Mouse (Mus musculus) liver, embryonic 14.5 days (tissue): ENCODE measurements around the gene Arhgap24. TPM values are rescaled to one million over a fixed set of nuclear protein-coding genes. Genes with fewer than 3 reads are reported as not detected.

Experiments
- ATAC-seq: fragments of 200-750 bp; cut with Nextera tagmentation; 2 replicates; pipeline ENCODE4 v1.8.0; 2017; ENCODE audit warnings: moderate number of reproducible peaks, mild to moderate bottlenecking, moderate library complexity; ENCODE audit not compliant: insufficient read depth
- DNase-seq, 3 experiments: peaks; one replicate each; pipeline ENCODE4 v3.0.0-alpha.2; 2012 to 2013; ENCODE audit warnings: low read depth in 3 of 3, low spot score in 3 of 3
- H3K27ac ChIP-seq: fragments of 300-500 bp; sonication (generic); 2 replicates; pipeline ENCODE4 v1.5.1; 2014; ENCODE audit warnings: moderate library complexity, mild to moderate bottlenecking, control low read depth, inconsistent platforms
- H3K27me3 ChIP-seq: fragments of 300-500 bp; sonication (generic); 2 replicates; pipeline ENCODE4 v1.6.1; 2014; ENCODE audit warnings: mild to moderate bottlenecking, low read length, moderate library complexity; ENCODE audit not compliant: control insufficient read depth, insufficient read depth
- H3K36me3 ChIP-seq: fragments of 300-500 bp; sonication (generic); replicated peaks from 2 replicates; pipeline ENCODE4 v1.6.1; 2014; ENCODE audit warnings: low read depth; ENCODE audit not compliant: control insufficient read depth, insufficient read depth
- H3K4me1 ChIP-seq, 2 experiments: fragments of 200-500 bp in 1 of 2; fragments of 300-500 bp in 1 of 2; sonication (generic) in 1 of 2; replicated peaks; 2 replicates each; pipeline ENCODE4 v1.6.1; 2012 to 2014; ENCODE audit warnings: antibody characterized with exemption in 1 of 2, inconsistent platforms in 1 of 2, low read length in 1 of 2; ENCODE audit not compliant: control insufficient read depth in 2 of 2, insufficient read depth in 2 of 2
- H3K4me2 ChIP-seq: fragments of 300-500 bp; sonication (generic); 2 replicates; pipeline ENCODE4 v1.6.1; 2014; ENCODE audit warnings: low read depth, mild to moderate bottlenecking, control low read depth, moderate library complexity
- H3K4me3 ChIP-seq, 2 experiments: fragments of 200-500 bp in 1 of 2; fragments of 300-500 bp in 1 of 2; sonication (generic) in 1 of 2; 2 replicates each; pipeline ENCODE4 v1.5.1; 2012 to 2014; ENCODE audit warnings: low read depth in 2 of 2, low read length in 2 of 2, mild to moderate bottlenecking in 2 of 2, control low read depth in 1 of 2, inconsistent platforms in 1 of 2, moderate library complexity in 1 of 2; ENCODE audit not compliant: insufficient read depth in 1 of 2
- H3K9ac ChIP-seq: fragments of 300-500 bp; sonication (generic); replicated peaks from 2 replicates; pipeline ENCODE4 v1.6.1; 2014; ENCODE audit warnings: mild to moderate bottlenecking, control low read depth, moderate library complexity
- H3K9me3 ChIP-seq: fragments of 300-500 bp; sonication (generic); 2 replicates; pipeline ENCODE4 v1.6.1; 2016; ENCODE audit warnings: low read length, mixed read lengths; ENCODE audit not compliant: control insufficient read depth
- CTCF ChIP-seq: IDR thresholded peaks from 2 replicates; pipeline ENCODE4 v1.5.1; 2016; ENCODE audit warnings: antibody characterized with exemption, low read depth, control low read depth
- EP300 ChIP-seq: IDR thresholded peaks from 2 replicates; pipeline ENCODE4 v1.6.1; 2016; ENCODE audit warnings: antibody characterized with exemption, low read depth
- WGBS: fragments of 180-500 bp; shearing (Covaris S2); extraction: QIAGEN DNeasy Blood & Tissue Kit; methylation state at CpG from one replicate; pipeline ENCODE4 v1.1.7; 2014; ENCODE audit not compliant: insufficient replicate concordance; 5-methylcytosine and 5-hydroxymethylcytosine counted together
- polyA plus RNA-seq, 2 experiments: library from polyadenylated mRNA; depleted of rRNA in 1 of 2; stranded (reverse) in 1 of 2; unstranded in 1 of 2; fragments of >200 nt; fragmentation: Nextera tagmentation in 1 of 2; extraction: Ambion mirVana in 1 of 2; gene quantifications; 2 replicates each; pipeline versions ENCODE4 v1.2.1 to v1.2.3; 2012 to 2014

Arhgap24 gene
- polyA plus RNA-seq, 2 experiments, result 1.8 to 2.1 TPM

DNA sequence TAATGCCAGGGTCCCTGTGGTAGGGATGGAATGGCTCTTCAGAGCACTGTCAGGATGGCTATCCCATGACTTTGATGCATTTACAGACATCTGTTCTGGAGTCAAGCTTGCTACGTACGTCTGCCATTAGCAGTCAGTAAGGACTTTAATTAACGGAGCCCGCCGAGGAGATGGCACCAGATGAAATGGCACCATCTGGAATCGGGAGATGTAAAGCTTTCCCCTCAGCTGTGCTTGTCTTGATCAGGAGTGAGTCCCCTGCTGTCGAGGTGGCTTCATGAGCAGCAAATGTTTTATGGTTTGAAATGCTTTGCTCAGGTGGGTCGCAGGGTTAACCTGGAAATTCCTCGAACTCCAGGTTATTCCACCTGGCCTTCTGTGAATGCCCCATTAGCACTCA, 267.0 kb downstream of the Arhgap24 start:
- ATAC-seq, result no peak
- no peaks in the 10 kb centered on the region for H3K9me3 ChIP-seq
- no peaks in the 10 kb centered on the region for H3K4me1 ChIP-seq
- no peaks in the 10 kb centered on the region for H3K36me3 ChIP-seq
- no peak for DNase-seq
- no peak overlapping the region for H3K4me2 ChIP-seq
- no peak overlapping the region for H3K9ac ChIP-seq
- TF ChIP-seq EP300 (no peak), CTCF (no peak)
- no peaks in the 10 kb centered on the region for H3K27me3 ChIP-seq
- WGBS, result 62% methylated on average over 9 of the region's 9 CpGs
- H3K27ac ChIP-seq, result no peak overlapping the region
- H3K4me3 ChIP-seq, result no peak overlapping the region

DNA sequence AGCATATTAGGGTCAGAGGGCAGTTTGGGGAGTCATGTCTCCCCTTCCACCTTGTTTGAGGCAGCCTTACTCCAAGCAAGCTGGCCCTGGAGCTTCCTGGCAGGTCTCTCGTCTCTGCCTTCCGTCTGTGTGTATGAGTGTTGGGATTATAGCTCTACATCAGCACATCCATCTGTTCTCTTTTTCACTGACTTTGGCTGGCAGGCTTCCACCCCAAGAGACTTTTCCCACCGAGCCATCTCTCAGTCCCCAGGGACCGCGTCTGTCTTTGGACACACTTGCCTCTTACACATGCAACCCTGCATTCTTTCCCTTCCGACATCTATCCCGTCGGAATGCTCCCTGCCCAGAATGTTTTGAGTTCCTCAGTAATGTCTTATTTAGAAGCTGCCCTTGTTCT, 267.8 kb downstream of the Arhgap24 start:
- Histone ChIP-seq H3K9ac (no peak overlapping the region), H3K36me3 (no peaks in the 10 kb centered on the region), H3K4me1 (no peaks in the 10 kb centered on the region), H3K27ac (no peak overlapping the region), H3K4me3 (no peak overlapping the region), H3K9me3 (no peaks in the 10 kb centered on the region), H3K4me2 (no peak overlapping the region), H3K27me3 (no peaks in the 10 kb centered on the region)
- 58% methylated on average over 8 of the region's 8 CpGs for WGBS
- ATAC-seq (no peak), DNase-seq (no peak)
- no peak for TF ChIP-seq EP300
- no peak for TF ChIP-seq CTCF

DNA sequence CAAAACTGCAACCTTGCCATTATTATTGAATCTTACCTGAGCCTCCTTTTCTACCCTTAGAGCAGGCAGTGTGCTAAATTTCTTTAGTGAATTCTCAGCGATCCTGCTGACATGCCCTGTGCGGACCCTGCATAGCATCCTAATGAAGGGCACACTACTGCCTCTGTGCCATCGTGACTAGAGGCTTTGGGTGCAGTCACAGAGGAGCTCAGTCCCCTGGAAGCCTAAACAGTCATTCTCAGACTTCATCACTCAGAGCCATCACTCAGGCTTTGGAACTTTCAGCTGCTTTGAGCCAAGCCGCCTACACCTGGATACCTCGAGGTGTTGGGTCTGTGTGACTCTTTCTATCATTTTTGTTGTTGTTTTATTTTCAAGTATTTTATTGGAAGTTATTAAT, 269.5 kb downstream of the Arhgap24 start:
- 65% methylated on average over 5 of the region's 5 CpGs for WGBS

DNA sequence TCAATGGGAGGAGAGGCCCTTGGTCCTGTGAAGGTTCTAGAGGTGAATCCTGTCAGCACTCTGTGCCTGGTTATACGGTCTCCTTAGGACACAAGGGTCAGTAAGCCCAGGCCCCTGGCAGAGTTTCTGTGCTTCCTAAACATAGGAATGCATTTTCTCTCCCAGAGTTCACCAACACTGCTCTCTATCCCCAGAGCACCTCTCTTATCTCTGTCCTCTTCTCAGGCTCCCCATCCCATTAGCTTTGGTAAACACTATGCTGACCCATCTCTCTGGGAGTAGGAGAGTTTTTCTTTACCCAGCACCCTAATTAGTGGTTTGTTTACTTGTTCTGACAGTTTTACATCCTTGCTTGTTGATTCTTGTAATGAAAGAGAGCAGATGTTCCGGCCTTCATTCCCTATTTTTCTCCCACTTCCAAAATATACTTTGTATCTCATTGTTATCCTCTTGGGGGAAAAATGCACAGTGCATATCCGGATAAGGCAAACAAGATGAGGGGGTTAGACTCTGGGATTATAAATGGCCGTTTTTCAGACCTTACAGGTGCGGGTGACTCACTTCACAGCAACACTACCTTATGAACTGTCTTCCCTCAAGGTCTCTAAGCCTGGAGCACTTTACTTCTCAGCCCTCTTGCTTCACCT, 270.6 kb downstream of the Arhgap24 start:
- H3K27ac ChIP-seq, result no peak overlapping the region
- no peak overlapping the region for H3K4me3 ChIP-seq
- H3K4me1 ChIP-seq, result no peaks in the 10 kb centered on the region
- no peak for DNase-seq
- no peak overlapping the region for H3K9ac ChIP-seq
- H3K36me3 ChIP-seq, result no peaks in the 10 kb centered on the region
- H3K27me3 ChIP-seq, result no peaks in the 10 kb centered on the region
- TF ChIP-seq CTCF (no peak), EP300 (no peak)
- H3K9me3 ChIP-seq, result no peaks in the 10 kb centered on the region
- no peak for ATAC-seq
- 33% methylated on average over 5 of the region's 5 CpGs for WGBS
- H3K4me2 ChIP-seq, result no peak overlapping the region

More for the DNA sequence above, 269.5 kb downstream of the Arhgap24 start:
- DNase-seq (no peak), ATAC-seq (no peak)
- no peak overlapping the region for H3K4me2 ChIP-seq
- H3K4me3 ChIP-seq, result no peak overlapping the region
- H3K27ac ChIP-seq, result no peak overlapping the region
- H3K4me1 ChIP-seq, result no peaks in the 10 kb centered on the region
- H3K9me3 ChIP-seq, result no peaks in the 10 kb centered on the region
- TF ChIP-seq EP300, result no peak
- TF ChIP-seq CTCF, result no peak
- no peak overlapping the region for H3K9ac ChIP-seq
- H3K27me3 ChIP-seq, result no peaks in the 10 kb centered on the region
- H3K36me3 ChIP-seq, result no peaks in the 10 kb centered on the region

DNA sequence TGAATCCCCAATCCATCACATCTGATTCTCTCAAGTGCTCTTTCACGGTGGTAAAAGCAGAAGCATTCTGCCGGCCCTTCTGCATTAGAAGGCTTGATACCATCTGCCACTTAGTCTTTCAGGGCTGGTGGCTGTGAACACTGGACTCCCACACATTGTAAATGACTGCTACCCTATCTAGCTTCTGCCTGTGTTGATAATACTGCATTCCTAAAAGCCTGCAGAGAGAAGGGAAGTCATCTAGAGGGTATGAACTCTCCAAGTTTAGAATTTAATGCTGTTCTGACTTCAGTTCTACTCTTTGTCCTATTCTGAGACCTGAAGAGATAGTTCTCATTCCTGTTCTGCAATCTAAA, 271.1 kb downstream of the Arhgap24 start:
- H3K9ac ChIP-seq, result no peak overlapping the region
- no peaks in the 10 kb centered on the region for H3K36me3 ChIP-seq
- 13% methylated on average over 2 of the region's 2 CpGs for WGBS
- TF ChIP-seq EP300 (no peak), CTCF (no peak)
- no peak for ATAC-seq
- no peaks in the 10 kb centered on the region for H3K27me3 ChIP-seq
- no peak overlapping the region for H3K27ac ChIP-seq
- no peak overlapping the region for H3K4me2 ChIP-seq
- no peak overlapping the region for H3K4me3 ChIP-seq
- no peaks in the 10 kb centered on the region for H3K9me3 ChIP-seq
- no peaks in the 10 kb centered on the region for H3K4me1 ChIP-seq
- no peak for DNase-seq
